Mouse (Mus musculus) heart, postnatal 36 days (tissue): ENCODE measurements around the gene Gm9195. TPM values are rescaled to one million over a fixed set of nuclear protein-coding genes. Genes with fewer than 3 reads are reported as not detected.

Source experiments
- DNase-seq, 2 experiments: peaks; one replicate each; pipeline ENCODE4 v3.0.0; 2021 to 2022
- intact Hi-C: fragments of 180-260 bp; cut with DNase I; formaldehyde crosslinking; loops from one replicate; pipeline ENCODE4 v1.15.1; 2025
- total RNA-seq, 2 experiments: library from RNA; stranded (reverse); gene quantifications; 2 replicates each; pipeline ENCODE4 v1.2.3; 2021

Gene Gm9195
- total RNA-seq, result not detected

GRCm38 (mm10) chr14:72491738-72492137 is at the start of gene Gm9195:
TSS of gene Gm9195 (minus strand) at chr14:72491838.
- intact Hi-C loops, result no loop called here
- no peak for DNase-seq

GRCm38 (mm10) chr14:72536392-72537017 is 44.9 kb upstream of the Gm9195 start:
- no peak for DNase-seq
- intact Hi-C loops, result no loop called here

- DNase-seq, result no peak
- intact Hi-C loops, result no loop called here
Measured at GRCm38 (mm10) chr14:72533862-72534261, 42.2 kb upstream of the Gm9195 start.

GRCm38 (mm10) chr14:72532028-72532917 is 40.6 kb upstream of the Gm9195 start:
- intact Hi-C loops, result no loop called here
- DNase-seq, result no peak

- intact Hi-C loops, result no loop called here
- DNase-seq, result no peak
Measured at GRCm38 (mm10) chr14:72527126-72527525, 35.5 kb upstream of the Gm9195 start.

GRCm38 (mm10) chr14:72519561-72519960 is 27.9 kb upstream of the Gm9195 start:
- intact Hi-C loops, result loop anchor here (5.0 kb wide), 2 partner anchors 142 to 1737 kb away; no protein-coding TSS in a partner anchor
- no peak for DNase-seq

GRCm38 (mm10) chr14:72518786-72519185 is 27.1 kb upstream of the Gm9195 start:
- no peak for DNase-seq
- intact Hi-C loops, result loop anchor here (5.0 kb wide), 2 partner anchors 141 to 1736 kb away; no protein-coding TSS in a partner anchor

- DNase-seq, result peak; percentile 25 to 27
- intact Hi-C loops, result loop anchor here (5.0 kb wide), 2 partner anchors 139 to 1734 kb away; no protein-coding TSS in a partner anchor
Measured at GRCm38 (mm10) chr14:72516376-72516775, 24.7 kb upstream of the Gm9195 start.

- DNase-seq, result no peak
- intact Hi-C loops, result no loop called here
Measured at GRCm38 (mm10) chr14:72506723-72507420, 15.2 kb upstream of the Gm9195 start.

GRCm38 (mm10) chr14:72506018-72506722 is 14.5 kb upstream of the Gm9195 start:
- intact Hi-C loops, result no loop called here
- peak in 1 of 2 experiments; percentile 3 for DNase-seq

GRCm38 (mm10) chr14:72504985-72505384 is 13.3 kb upstream of the Gm9195 start:
- no peak for DNase-seq
- intact Hi-C loops, result no loop called here

GRCm38 (mm10) chr14:72503241-72503640 is 11.6 kb upstream of the Gm9195 start:
- intact Hi-C loops, result no loop called here
- no peak for DNase-seq

- intact Hi-C loops, result no loop called here
- no peak for DNase-seq
Measured at GRCm38 (mm10) chr14:72493775-72494174, 2.1 kb upstream of the Gm9195 start.

GRCm38 (mm10) chr14:72490367-72490766 is 1.3 kb downstream of the Gm9195 start:
- intact Hi-C loops, result no loop called here
- no peak for DNase-seq

- no peak for DNase-seq
Measured at GRCm38 (mm10) chr14:72474501-72474900, 17.1 kb downstream of the Gm9195 start.

GRCm38 (mm10) chr14:72468429-72468828 is 23.2 kb downstream of the Gm9195 start:
- intact Hi-C loops, result no loop called here
- no peak for DNase-seq

More at GRCm38 (mm10) chr14:72474501-72474900, 17.1 kb downstream of the Gm9195 start:
- intact Hi-C loops, result no loop called here

- intact Hi-C loops, result no loop called here
- no peak for DNase-seq
Measured at GRCm38 (mm10) chr14:72466384-72466783, 25.3 kb downstream of the Gm9195 start.

GRCm38 (mm10) chr14:72461591-72461990 is 30.0 kb downstream of the Gm9195 start:
- intact Hi-C loops, result no loop called here
- DNase-seq, result no peak

GRCm38 (mm10) chr14:72460291-72460690 is 31.3 kb downstream of the Gm9195 start:
- intact Hi-C loops, result no loop called here
- DNase-seq, result no peak

GRCm38 (mm10) chr14:72458930-72459329 is 32.7 kb downstream of the Gm9195 start:
- no peak for DNase-seq
- intact Hi-C loops, result no loop called here
